Mouse (Mus musculus): ENCODE measurements around the gene Tnfrsf4. TPM values are rescaled to one million over a fixed set of nuclear protein-coding genes. Genes with fewer than 3 reads are reported as not detected.

Gene Tnfrsf4
- total and polyA plus RNA-seq, 2 experiments from 2014 or later, result 0.49 to 2.6 TPM

DNA sequence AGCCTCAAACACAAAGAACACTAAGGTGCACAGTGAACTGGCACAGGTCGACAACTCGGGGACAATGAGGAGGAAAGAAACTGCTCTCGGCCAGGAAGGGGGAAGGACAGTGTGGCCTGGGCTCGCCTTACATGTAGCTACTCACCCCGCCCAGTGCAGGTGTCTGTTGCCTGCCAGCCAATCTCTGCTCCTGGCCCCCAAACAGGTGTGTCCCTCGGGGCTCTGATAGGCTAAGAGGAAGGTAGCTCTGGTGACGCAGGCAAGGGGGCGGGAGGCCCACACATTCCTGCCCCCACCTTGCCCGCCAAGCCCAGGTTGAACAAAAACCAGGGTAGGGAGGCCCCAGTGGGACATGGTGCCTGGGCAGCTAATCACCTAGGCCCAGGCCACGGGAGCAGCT, 46.1 kb downstream of the Tnfrsf4 start:
- no peaks in the 10 kb centered on the region for H3K9me3 ChIP-seq (ENCODE audit: low read length)
- no peak overlapping the region for H3K27ac ChIP-seq
- no peak for DNase-seq (ENCODE audit: low spot score)
- H3K4me1 ChIP-seq (ENCODE audit: insufficient read depth, low read length), result no peaks in the 10 kb centered on the region
- no peaks in the 10 kb centered on the region for H3K36me3 ChIP-seq (ENCODE audit: insufficient read depth, low read length)
- no peak overlapping the region for H3K4me2 ChIP-seq (ENCODE audit: low read depth, low read length)
- no peak overlapping the region for H3K9ac ChIP-seq (replicated peaks; ENCODE audit: low read length)
- 37% methylated on average over 10 of the region's 10 CpGs for WGBS
- H3K27me3 ChIP-seq (ENCODE audit: insufficient read depth, low read length), result no peaks in the 10 kb centered on the region
- H3K4me3 ChIP-seq (ENCODE audit: low read length), result no peak overlapping the region
- ATAC-seq, result no peak
- no peak for TF ChIP-seq CTCF (IDR thresholded peaks at IDR 0.05; ENCODE audit: low read depth)

DNA sequence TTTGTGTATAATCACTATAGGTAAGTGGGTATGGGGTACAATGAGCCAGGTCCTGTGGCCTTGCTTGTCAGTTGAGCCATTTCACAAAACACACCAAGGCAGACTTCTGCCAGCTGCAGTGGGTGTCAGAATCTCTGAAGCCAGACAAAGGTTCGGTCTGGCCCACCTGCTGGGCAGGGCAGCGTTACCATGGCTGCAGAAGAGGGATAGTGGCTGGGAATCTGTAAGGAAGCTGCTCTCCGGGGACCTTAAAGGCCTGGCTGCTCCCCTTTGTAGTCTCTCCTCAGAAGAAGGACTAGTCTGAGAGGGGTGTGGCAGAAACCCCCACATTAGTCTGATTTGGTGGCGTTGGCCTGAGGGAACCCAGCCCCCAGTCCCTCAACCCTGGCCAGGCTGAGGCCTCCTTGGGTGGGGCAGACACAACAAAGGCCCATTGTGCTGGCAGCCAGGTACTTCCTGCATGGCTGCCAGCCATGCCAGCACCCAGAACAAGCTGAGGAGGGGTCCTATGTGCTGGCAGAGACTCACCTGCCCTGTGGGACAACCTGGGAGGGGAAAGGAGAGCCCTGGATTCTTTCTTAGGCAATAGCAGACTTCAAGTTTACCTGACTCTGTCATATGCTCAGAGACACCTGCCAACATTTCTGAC, 50.3 kb downstream of the Tnfrsf4 start:
- no peaks in the 10 kb centered on the region for H3K27me3 ChIP-seq (ENCODE audit: insufficient read depth, low read length)
- H3K9me3 ChIP-seq (ENCODE audit: low read length), result no peaks in the 10 kb centered on the region
- no peaks in the 10 kb centered on the region for H3K36me3 ChIP-seq (ENCODE audit: insufficient read depth, low read length)
- 2% methylated on average over 4 of the region's 4 CpGs for WGBS
- no peak overlapping the region for H3K9ac ChIP-seq (replicated peaks; ENCODE audit: low read length)
- H3K4me2 ChIP-seq (ENCODE audit: low read depth, low read length), result no peak overlapping the region
- H3K27ac ChIP-seq, result no peak overlapping the region
- DNase-seq (ENCODE audit: low spot score), result peak; percentile 11
- no peaks in the 10 kb centered on the region for H3K4me1 ChIP-seq (ENCODE audit: insufficient read depth, low read length)
- H3K4me3 ChIP-seq (ENCODE audit: low read length), result no peak overlapping the region
- no peak for TF ChIP-seq CTCF (IDR thresholded peaks at IDR 0.05; ENCODE audit: low read depth)
- ATAC-seq, result no peak

- H3K36me3 ChIP-seq (ENCODE audit: insufficient read depth, low read length), result no peaks in the 10 kb centered on the region
- no peaks in the 10 kb centered on the region for H3K9me3 ChIP-seq (ENCODE audit: low read length)
- WGBS, result 87% methylated on average over 9 of the region's 9 CpGs
- H3K4me3 ChIP-seq (ENCODE audit: low read length), result no peak overlapping the region
- H3K4me1 ChIP-seq (ENCODE audit: insufficient read depth, low read length), result no peaks in the 10 kb centered on the region
- no peak overlapping the region for H3K9ac ChIP-seq (replicated peaks; ENCODE audit: low read length)
- no peaks in the 10 kb centered on the region for H3K27me3 ChIP-seq (ENCODE audit: insufficient read depth, low read length)
- ATAC-seq (no peak), DNase-seq (ENCODE audit: low spot score) (no peak)
- TF ChIP-seq CTCF (IDR thresholded peaks at IDR 0.05; ENCODE audit: low read depth), result no peak
- no peak overlapping the region for H3K4me2 ChIP-seq (ENCODE audit: low read depth, low read length)
- H3K27ac ChIP-seq, result no peak overlapping the region
These were observed 50.9 kb downstream of the Tnfrsf4 start for GRCm38 (mm10) chr4:156064510-156064897.

DNA sequence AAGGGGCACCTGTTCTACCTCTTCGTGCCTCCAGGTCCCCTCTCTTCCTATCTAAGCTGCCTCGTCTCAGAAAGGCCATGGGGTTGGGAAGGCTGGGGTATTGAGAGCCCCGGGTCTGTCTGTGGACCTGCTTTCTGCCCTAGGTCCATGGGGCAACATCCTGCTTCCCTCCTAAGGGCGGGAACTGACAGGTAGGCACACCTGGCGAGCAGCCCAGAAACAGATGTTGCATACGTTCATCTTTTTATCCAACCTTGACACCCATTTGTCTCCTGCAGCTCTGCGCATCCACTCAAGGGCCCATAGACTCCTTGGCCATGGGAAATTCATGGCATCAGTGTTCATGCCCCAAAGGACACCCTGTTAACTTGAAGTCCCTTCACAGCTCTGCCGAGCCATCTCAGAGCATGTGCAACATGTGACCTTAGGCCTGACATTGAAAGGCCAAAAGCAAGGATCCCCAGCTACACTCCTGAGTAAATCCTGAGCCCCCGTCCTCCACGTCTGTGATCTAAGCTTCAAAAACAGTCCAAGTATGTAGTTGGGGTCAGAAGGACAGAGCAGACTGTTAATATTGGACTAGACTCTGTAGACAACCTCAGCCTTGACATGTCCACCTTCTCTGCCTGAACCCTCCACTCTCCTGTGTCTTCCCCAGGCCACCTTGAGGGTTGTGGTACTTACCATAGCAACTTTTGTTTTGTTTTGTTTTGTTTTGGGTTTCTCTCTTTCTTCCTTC, 51.7 kb downstream of the Tnfrsf4 start:
- Histone ChIP-seq H3K4me2 (ENCODE audit: low read depth, low read length) (no peak overlapping the region), H3K9ac (replicated peaks; ENCODE audit: low read length) (no peak overlapping the region), H3K27me3 (ENCODE audit: insufficient read depth, low read length) (no peaks in the 10 kb centered on the region), H3K9me3 (ENCODE audit: low read length) (no peaks in the 10 kb centered on the region), H3K36me3 (ENCODE audit: insufficient read depth, low read length) (no peaks in the 10 kb centered on the region), H3K4me1 (ENCODE audit: insufficient read depth, low read length) (no peaks in the 10 kb centered on the region), H3K4me3 (ENCODE audit: low read length) (no peak overlapping the region), H3K27ac (no peak overlapping the region)
- no peak for DNase-seq (ENCODE audit: low spot score)
- no peak for TF ChIP-seq CTCF (IDR thresholded peaks at IDR 0.05; ENCODE audit: low read depth)
- 89% methylated on average over 10 of the region's 10 CpGs for WGBS
- no peak for ATAC-seq

MicroRNAs within 50 kb of the gene (microRNA counts, 519-probe panel; counts per million panel counts)
- microRNA mmu-miR-200a (not detected), microRNA mmu-miR-200b (1,861 counts per million, percentile 25 among the panel's probes with 10 or more counts), microRNA mmu-miR-429 (not detected)

Small RNA genes within 50 kb of the gene (microRNA-seq; reads per million reads assigned to microRNA genes)
- gene Mir200a (6.1 to 7.9 reads per million in 2 experiments), gene Mir200b (31.8 to 39.8 reads per million in 2 experiments), gene Mir429 (99.8 to 100 reads per million in 2 experiments)

Other genes starting within 250 kb of the Tnfrsf4 start
- 43.3 and 55.5 TPM in 2 replicates for gene Vwa1, start 239.1 kb upstream of the Tnfrsf4 start, total RNA-seq (2014; rRNA removed)
- 27.8 and 29.4 TPM in 2 replicates for gene Vwa1, start 239.1 kb upstream of the Tnfrsf4 start, polyA plus RNA-seq (2015; fragmentation: Nextera tagmentation; extraction: Ambion mirVana)
- 0.86 and 2.3 TPM in 2 replicates for gene Tmem88b, start 228.0 kb upstream of the Tnfrsf4 start, total RNA-seq (2014; rRNA removed)
- gene Tmem88b, start 228.0 kb upstream of the Tnfrsf4 start, polyA plus RNA-seq (2015; fragmentation: Nextera tagmentation; extraction: Ambion mirVana), result 1.0 and 1.2 TPM in 2 replicates
- gene Ankrd65, start 223.4 kb upstream of the Tnfrsf4 start, total RNA-seq (2014; rRNA removed), result not detected in 2 replicates
- not detected in 2 replicates for gene Ankrd65, start 223.4 kb upstream of the Tnfrsf4 start, polyA plus RNA-seq (2015; fragmentation: Nextera tagmentation; extraction: Ambion mirVana)
- 75.4 and 87.5 TPM in 2 replicates for gene Mrpl20, start 211.0 kb upstream of the Tnfrsf4 start, total RNA-seq (2014; rRNA removed)
- gene Mrpl20, start 211.0 kb upstream of the Tnfrsf4 start, polyA plus RNA-seq (2015; fragmentation: Nextera tagmentation; extraction: Ambion mirVana), result 303 and 310 TPM in 2 replicates
- 57.6 and 80.2 TPM in 2 replicates for gene Ccnl2, start 201.4 kb upstream of the Tnfrsf4 start, total RNA-seq (2014; rRNA removed)
- gene Ccnl2, start 201.4 kb upstream of the Tnfrsf4 start, polyA plus RNA-seq (2015; fragmentation: Nextera tagmentation; extraction: Ambion mirVana), result 82.6 and 90.6 TPM in 2 replicates
- gene Aurkaip1, start 182.6 kb upstream of the Tnfrsf4 start, total RNA-seq (2014; rRNA removed), result 110 and 143 TPM in 2 replicates
- gene Aurkaip1, start 182.6 kb upstream of the Tnfrsf4 start, polyA plus RNA-seq (2015; fragmentation: Nextera tagmentation; extraction: Ambion mirVana), result 162 and 175 TPM in 2 replicates
- 45.8 and 58.9 TPM in 2 replicates for gene Mxra8, start 174.2 kb upstream of the Tnfrsf4 start, total RNA-seq (2014; rRNA removed)
- 39.4 and 41.6 TPM in 2 replicates for gene Mxra8, start 174.2 kb upstream of the Tnfrsf4 start, polyA plus RNA-seq (2015; fragmentation: Nextera tagmentation; extraction: Ambion mirVana)
- gene Dvl1, start 166.4 kb upstream of the Tnfrsf4 start, total RNA-seq (2014; rRNA removed), result 141 and 166 TPM in 2 replicates
- gene Dvl1, start 166.4 kb upstream of the Tnfrsf4 start, polyA plus RNA-seq (2015; fragmentation: Nextera tagmentation; extraction: Ambion mirVana), result 16.0 and 16.4 TPM in 2 replicates
- 0.04 and 1.5 TPM in 2 replicates for gene Tas1r3, start 150.5 kb upstream of the Tnfrsf4 start, total RNA-seq (2014; rRNA removed)
- 0.13 and 0.23 TPM in 2 replicates for gene Tas1r3, start 150.5 kb upstream of the Tnfrsf4 start, polyA plus RNA-seq (2015; fragmentation: Nextera tagmentation; extraction: Ambion mirVana)
- gene Cptp, start 144.4 kb upstream of the Tnfrsf4 start, total RNA-seq (2014; rRNA removed), result 31.3 and 41.8 TPM in 2 replicates
- gene Cptp, start 144.4 kb upstream of the Tnfrsf4 start, polyA plus RNA-seq (2015; fragmentation: Nextera tagmentation; extraction: Ambion mirVana), result 26.8 and 27.9 TPM in 2 replicates
- gene Ints11, start 144.3 kb upstream of the Tnfrsf4 start, total RNA-seq (2014; rRNA removed), result 51.3 and 52.1 TPM in 2 replicates
- 49.9 and 52.4 TPM in 2 replicates for gene Ints11, start 144.3 kb upstream of the Tnfrsf4 start, polyA plus RNA-seq (2015; fragmentation: Nextera tagmentation; extraction: Ambion mirVana)
- 73.6 and 109 TPM in 2 replicates for gene Pusl1, start 122.1 kb upstream of the Tnfrsf4 start, total RNA-seq (2014; rRNA removed)
- gene Pusl1, start 122.1 kb upstream of the Tnfrsf4 start, polyA plus RNA-seq (2015; fragmentation: Nextera tagmentation; extraction: Ambion mirVana), result 58.8 and 59.6 TPM in 2 replicates
- gene Acap3, start 122.0 kb upstream of the Tnfrsf4 start, total RNA-seq (2014; rRNA removed), result 69.5 and 93.5 TPM in 2 replicates
- 52.2 and 56.4 TPM in 2 replicates for gene Acap3, start 122.0 kb upstream of the Tnfrsf4 start, polyA plus RNA-seq (2015; fragmentation: Nextera tagmentation; extraction: Ambion mirVana)
- gene Ube2j2, start 70.0 kb upstream of the Tnfrsf4 start, total RNA-seq (2014; rRNA removed), result 47.5 and 50.8 TPM in 2 replicates
- gene Ube2j2, start 70.0 kb upstream of the Tnfrsf4 start, polyA plus RNA-seq (2015; fragmentation: Nextera tagmentation; extraction: Ambion mirVana), result 119 and 126 TPM in 2 replicates
- 26.6 and 35.2 TPM in 2 replicates for gene C1qtnf12, start 51.5 kb upstream of the Tnfrsf4 start, total RNA-seq (2014; rRNA removed)
- gene C1qtnf12, start 51.5 kb upstream of the Tnfrsf4 start, polyA plus RNA-seq (2015; fragmentation: Nextera tagmentation; extraction: Ambion mirVana), result 21.8 and 22.8 TPM in 2 replicates
- gene B3galt6, start 21.2 kb upstream of the Tnfrsf4 start, total RNA-seq (2014; rRNA removed), result 48.8 and 56.8 TPM in 2 replicates
- 26.1 and 26.2 TPM in 2 replicates for gene B3galt6, start 21.2 kb upstream of the Tnfrsf4 start, polyA plus RNA-seq (2015; fragmentation: Nextera tagmentation; extraction: Ambion mirVana)
- gene Sdf4, start 21.0 kb upstream of the Tnfrsf4 start, total RNA-seq (2014; rRNA removed), result 100 and 121 TPM in 2 replicates
- gene Sdf4, start 21.0 kb upstream of the Tnfrsf4 start, polyA plus RNA-seq (2015; fragmentation: Nextera tagmentation; extraction: Ambion mirVana), result 122 and 127 TPM in 2 replicates
- 0.16 TPM in 1 of 2 replicates, not detected in the other for gene Tnfrsf18, start 12.3 kb downstream of the Tnfrsf4 start, total RNA-seq (2014; rRNA removed)
- 1.4 and 1.6 TPM in 2 replicates for gene Tnfrsf18, start 12.3 kb downstream of the Tnfrsf4 start, polyA plus RNA-seq (2015; fragmentation: Nextera tagmentation; extraction: Ambion mirVana)
- 0.26 TPM in 1 of 2 replicates, not detected in the other for gene Ttll10, start 45.6 kb downstream of the Tnfrsf4 start, total RNA-seq (2014; rRNA removed)
- gene Ttll10, start 45.6 kb downstream of the Tnfrsf4 start, polyA plus RNA-seq (2015; fragmentation: Nextera tagmentation; extraction: Ambion mirVana), result 0.08 TPM in 1 of 2 replicates, not detected in the other
- 24.0 and 32.8 TPM in 2 replicates for gene 9430015G10Rik, start 96.1 kb downstream of the Tnfrsf4 start, total RNA-seq (2014; rRNA removed)
- 21.0 and 22.3 TPM in 2 replicates for gene 9430015G10Rik, start 96.1 kb downstream of the Tnfrsf4 start, polyA plus RNA-seq (2015; fragmentation: Nextera tagmentation; extraction: Ambion mirVana)
- 0.50 and 0.73 TPM in 2 replicates for gene Rnf223, start 116.7 kb downstream of the Tnfrsf4 start, total RNA-seq (2014; rRNA removed)
- 0.25 and 0.31 TPM in 2 replicates for gene Rnf223, start 116.7 kb downstream of the Tnfrsf4 start, polyA plus RNA-seq (2015; fragmentation: Nextera tagmentation; extraction: Ambion mirVana)
- gene Agrn, start 183.6 kb downstream of the Tnfrsf4 start, total RNA-seq (2014; rRNA removed), result 273 and 295 TPM in 2 replicates
- 58.6 and 63.0 TPM in 2 replicates for gene Agrn, start 183.6 kb downstream of the Tnfrsf4 start, polyA plus RNA-seq (2015; fragmentation: Nextera tagmentation; extraction: Ambion mirVana)
- 1.6 and 3.2 TPM in 2 replicates for gene Isg15, start 187.0 kb downstream of the Tnfrsf4 start, total RNA-seq (2014; rRNA removed)
- gene Isg15, start 187.0 kb downstream of the Tnfrsf4 start, polyA plus RNA-seq (2015; fragmentation: Nextera tagmentation; extraction: Ambion mirVana), result 4.5 and 5.2 TPM in 2 replicates
- gene AW011738, start 189.5 kb downstream of the Tnfrsf4 start, total RNA-seq (2014; rRNA removed), result 4.6 and 5.0 TPM in 2 replicates
- gene AW011738, start 189.5 kb downstream of the Tnfrsf4 start, polyA plus RNA-seq (2015; fragmentation: Nextera tagmentation; extraction: Ambion mirVana), result 3.7 and 4.0 TPM in 2 replicates
- gene Perm1, start 202.0 kb downstream of the Tnfrsf4 start, total RNA-seq (2014; rRNA removed), result 1.6 and 1.7 TPM in 2 replicates
- 1.2 and 1.3 TPM in 2 replicates for gene Perm1, start 202.0 kb downstream of the Tnfrsf4 start, polyA plus RNA-seq (2015; fragmentation: Nextera tagmentation; extraction: Ambion mirVana)
- 52.9 and 55.3 TPM in 2 replicates for gene Plekhn1, start 221.0 kb downstream of the Tnfrsf4 start, total RNA-seq (2014; rRNA removed)
- 19.6 and 19.7 TPM in 2 replicates for gene Plekhn1, start 221.0 kb downstream of the Tnfrsf4 start, polyA plus RNA-seq (2015; fragmentation: Nextera tagmentation; extraction: Ambion mirVana)
- gene Noc2l, start 222.2 kb downstream of the Tnfrsf4 start, total RNA-seq (2014; rRNA removed), result 79.8 and 80.8 TPM in 2 replicates
- gene Noc2l, start 222.2 kb downstream of the Tnfrsf4 start, polyA plus RNA-seq (2015; fragmentation: Nextera tagmentation; extraction: Ambion mirVana), result 40.9 and 43.8 TPM in 2 replicates
- 3.1 and 5.2 TPM in 2 replicates for gene Samd11, start 241.8 kb downstream of the Tnfrsf4 start, total RNA-seq (2014; rRNA removed)
- 1.8 and 2.9 TPM in 2 replicates for gene Samd11, start 241.8 kb downstream of the Tnfrsf4 start, polyA plus RNA-seq (2015; fragmentation: Nextera tagmentation; extraction: Ambion mirVana)

Data from hindbrain, postnatal 0 days (tissue).